Mouse (Mus musculus) cerebellum, adult 2 months (tissue): ENCODE data around the gene Tmem184b.

ENCODE experiments used
- CTCF ChIP-seq: fragments of 200-500 bp; IDR thresholded peaks from 2 replicates; pipeline ENCODE4 v1.5.1; 2011; ENCODE audit warnings: low read depth, mild to moderate bottlenecking, control low read depth, low read length, moderate library complexity, borderline replicate concordance; ENCODE audit not compliant: insufficient read depth
- POLR2A ChIP-seq: fragments of 200-500 bp; IDR thresholded peaks from 2 replicates; pipeline ENCODE4 v1.6.1; 2011; ENCODE audit warnings: low read length, control low read depth, borderline replicate concordance; ENCODE audit not compliant: insufficient read depth

DNA sequence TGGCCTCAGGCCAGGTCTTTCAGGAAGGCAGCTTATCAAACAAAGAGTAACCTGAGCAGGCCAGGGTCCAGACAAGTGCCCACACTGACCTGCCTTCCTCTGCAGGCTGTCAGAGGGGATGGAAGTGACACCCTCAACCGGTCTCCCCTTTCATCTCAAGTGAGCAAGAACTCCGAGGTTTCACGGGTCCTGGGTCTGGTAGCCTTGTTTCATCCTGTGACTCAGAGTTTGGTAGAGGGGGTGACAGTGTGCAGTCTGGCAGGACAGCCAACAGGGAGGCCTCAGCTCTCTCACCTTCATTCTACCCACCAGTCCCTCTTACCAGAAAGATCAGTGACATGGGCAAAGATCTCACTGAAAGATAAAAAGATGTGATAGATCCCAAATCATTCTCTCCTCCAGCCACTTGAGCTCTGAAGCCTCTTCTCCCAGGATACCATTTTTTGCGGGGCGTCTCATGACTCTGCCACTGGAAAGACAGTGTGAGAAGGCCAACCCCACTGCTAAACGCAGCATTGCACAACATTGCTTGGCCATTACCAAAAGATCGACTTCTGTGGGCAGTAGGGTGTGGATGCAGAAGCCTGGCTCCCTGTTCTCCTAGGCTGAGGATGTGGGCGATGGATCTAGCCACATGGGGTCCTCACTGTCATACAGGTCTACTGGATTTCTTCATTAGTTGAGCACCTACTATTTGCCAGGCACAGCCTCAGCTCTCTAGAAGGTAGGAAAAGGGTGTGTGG is 57.1 kb downstream of the Tmem184b start, which contains the start of gene Maff:
- no peak for TF ChIP-seq CTCF
- no peak for TF ChIP-seq POLR2A
